Mouse (Mus musculus): Measurements from ENCODE around the gene Ccdc73. TPM values are rescaled to one million over a fixed set of nuclear protein-coding genes. Genes with fewer than 3 reads are reported as not detected.
"Not testable (repeated sequence)": the region's sequence is repeated elsewhere in the genome, so short reads cannot be mapped to it uniquely, and the experiment has no call there.

Ccdc73 gene
- polyA plus RNA-seq, 1 experiment: 6.7 TPM

GRCm38 (mm10) chr2:104860426-104860825 lies 7.2 kb upstream of the Ccdc73 start:
- no peaks in the 10 kb centered on the region; the same call in 1 of the 2 replicates for H3K4me1 ChIP-seq (ENCODE audit: control insufficient read depth, insufficient read depth, low read length)
- no peak overlapping the region for H3K27ac ChIP-seq (ENCODE audit: insufficient read depth, low read length)
- TF ChIP-seq CTCF (IDR thresholded peaks at IDR 0.05; ENCODE audit: borderline replicate concordance, insufficient read depth, low read length): no peak
- TF ChIP-seq POLR2A (IDR thresholded peaks at IDR 0.05; ENCODE audit: low read depth, low read length): no peak
- H3K4me3 ChIP-seq (ENCODE audit: insufficient read depth, low read length): no peak overlapping the region

- H3K4me3 ChIP-seq (ENCODE audit: insufficient read depth, low read length): no peak overlapping the region
- H3K4me1 ChIP-seq (ENCODE audit: control insufficient read depth, insufficient read depth, low read length): no peaks in the 10 kb centered on the region
- TF ChIP-seq POLR2A (IDR thresholded peaks at IDR 0.05; ENCODE audit: low read depth, low read length) (no peak), CTCF (IDR thresholded peaks at IDR 0.05; ENCODE audit: borderline replicate concordance, insufficient read depth, low read length) (no peak)
- no peak overlapping the region for H3K27ac ChIP-seq (ENCODE audit: insufficient read depth, low read length)
Measured at GRCm38 (mm10) chr2:104864176-104864860, 3.3 kb upstream of the Ccdc73 start.

- Histone ChIP-seq H3K4me1 (ENCODE audit: control insufficient read depth, insufficient read depth, low read length) (no peaks in the 10 kb centered on the region), H3K4me3 (ENCODE audit: insufficient read depth, low read length) (no peak overlapping the region), H3K27ac (ENCODE audit: insufficient read depth, low read length) (no peak overlapping the region)
- TF ChIP-seq POLR2A (IDR thresholded peaks at IDR 0.05; ENCODE audit: low read depth, low read length) (no peak), CTCF (IDR thresholded peaks at IDR 0.05; ENCODE audit: borderline replicate concordance, insufficient read depth, low read length) (no peak)
Measured at GRCm38 (mm10) chr2:104869101-104869500, 1.5 kb downstream of the Ccdc73 start.

GRCm38 (mm10) chr2:104878794-104879193 lies 11.2 kb downstream of the Ccdc73 start:
- Histone ChIP-seq H3K4me3 (ENCODE audit: insufficient read depth, low read length) (no peak overlapping the region), H3K4me1 (ENCODE audit: control insufficient read depth, insufficient read depth, low read length) (no peaks in the 10 kb centered on the region)
- TF ChIP-seq POLR2A (IDR thresholded peaks at IDR 0.05; ENCODE audit: low read depth, low read length) (no peak), CTCF (IDR thresholded peaks at IDR 0.05; ENCODE audit: borderline replicate concordance, insufficient read depth, low read length) (no peak)

DNA sequence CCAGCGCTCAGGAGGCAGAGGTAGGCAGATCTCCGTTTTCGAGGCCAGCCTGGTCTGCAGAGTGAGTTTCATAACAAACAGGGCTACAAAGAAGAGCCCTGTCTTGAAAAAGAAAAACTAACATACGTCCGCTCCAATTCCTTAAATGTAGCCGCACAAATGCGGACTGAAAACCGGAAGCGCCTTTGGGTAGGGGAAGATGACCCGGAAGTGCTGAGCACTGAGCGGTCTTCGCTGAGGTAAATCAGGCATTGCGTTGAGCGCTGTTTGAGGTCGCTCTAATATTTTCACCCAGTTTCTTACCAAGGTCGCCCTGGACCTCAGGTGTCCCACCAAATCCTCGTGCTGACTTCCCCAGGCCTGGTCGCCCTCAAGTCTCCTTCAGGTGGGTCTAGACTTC lies 18.5 kb downstream of the Ccdc73 start:
- Histone ChIP-seq H3K4me3 (ENCODE audit: insufficient read depth, low read length) (no peak overlapping the region), H3K27ac (ENCODE audit: insufficient read depth, low read length) (no peak overlapping the region), H3K4me1 (ENCODE audit: control insufficient read depth, insufficient read depth, low read length) (no peaks in the 10 kb centered on the region)
- no peak for TF ChIP-seq POLR2A (IDR thresholded peaks at IDR 0.05; ENCODE audit: low read depth, low read length)

More at GRCm38 (mm10) chr2:104878794-104879193, 11.2 kb downstream of the Ccdc73 start:
- H3K27ac ChIP-seq (ENCODE audit: insufficient read depth, low read length): no peak overlapping the region

DNA sequence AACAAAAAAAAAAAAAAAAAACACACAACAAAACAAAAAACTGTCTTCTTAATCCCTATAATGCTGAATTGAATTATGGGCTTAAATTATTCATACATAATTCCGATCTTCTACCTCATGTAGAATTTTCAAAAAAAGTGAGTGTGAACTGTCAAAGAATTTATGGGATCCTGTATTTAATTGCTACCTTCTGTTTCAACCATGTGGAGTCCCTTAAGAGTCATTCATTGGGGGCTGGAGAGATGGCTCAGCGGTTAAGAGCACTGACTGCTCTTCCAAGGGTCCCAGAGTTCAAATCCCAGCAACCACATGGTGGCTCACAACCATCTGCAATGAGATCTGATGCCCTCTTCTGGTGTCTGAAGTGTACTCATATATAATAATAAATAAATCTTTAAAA lies 19.7 kb downstream of the Ccdc73 start:
- not testable (repeated sequence) for H3K4me3 ChIP-seq (ENCODE audit: insufficient read depth, low read length); H3K4me1 ChIP-seq (ENCODE audit: control insufficient read depth, insufficient read depth, low read length); H3K27ac ChIP-seq (ENCODE audit: insufficient read depth, low read length)

DNA sequence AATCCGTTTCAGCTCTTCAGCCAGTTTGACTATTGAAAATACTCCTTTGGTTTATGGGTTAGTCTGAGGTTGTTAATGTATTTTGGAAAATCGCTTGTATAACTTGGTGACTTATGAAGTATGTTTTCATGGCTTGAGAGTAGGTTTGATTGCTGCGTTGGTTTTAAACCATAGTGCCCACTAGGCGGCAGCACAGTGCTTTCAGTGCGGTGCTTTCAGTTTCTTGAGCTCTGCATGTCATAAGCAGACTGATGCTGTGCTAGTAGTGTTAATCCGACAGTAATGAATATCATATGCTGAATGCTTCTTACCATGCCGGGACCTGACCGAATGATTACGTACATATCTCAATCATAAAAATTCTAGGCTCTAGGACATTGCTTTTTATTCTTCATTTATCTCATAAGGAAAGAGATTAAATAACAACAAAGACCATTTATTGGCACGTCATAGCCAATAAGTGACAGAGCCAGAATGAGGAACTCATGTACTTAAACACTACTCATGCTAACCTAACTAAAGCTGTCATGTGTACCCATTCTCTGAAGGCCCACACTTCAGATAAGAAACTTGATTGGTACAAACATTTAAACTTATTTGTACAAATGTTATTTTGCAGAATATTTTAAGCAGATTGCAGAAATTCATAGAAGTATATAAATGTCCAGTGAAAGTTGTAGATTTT lies 20.4 kb downstream of the Ccdc73 start:
- TF ChIP-seq CTCF (IDR thresholded peaks at IDR 0.05; ENCODE audit: borderline replicate concordance, insufficient read depth, low read length) (peak; percentile 69), POLR2A (IDR thresholded peaks at IDR 0.05; ENCODE audit: low read depth, low read length) (no peak)
- Histone ChIP-seq H3K4me1 (ENCODE audit: control insufficient read depth, insufficient read depth, low read length) (no peaks in the 10 kb centered on the region), H3K27ac (ENCODE audit: insufficient read depth, low read length) (no peak overlapping the region), H3K4me3 (ENCODE audit: insufficient read depth, low read length) (no peak overlapping the region)

DNA sequence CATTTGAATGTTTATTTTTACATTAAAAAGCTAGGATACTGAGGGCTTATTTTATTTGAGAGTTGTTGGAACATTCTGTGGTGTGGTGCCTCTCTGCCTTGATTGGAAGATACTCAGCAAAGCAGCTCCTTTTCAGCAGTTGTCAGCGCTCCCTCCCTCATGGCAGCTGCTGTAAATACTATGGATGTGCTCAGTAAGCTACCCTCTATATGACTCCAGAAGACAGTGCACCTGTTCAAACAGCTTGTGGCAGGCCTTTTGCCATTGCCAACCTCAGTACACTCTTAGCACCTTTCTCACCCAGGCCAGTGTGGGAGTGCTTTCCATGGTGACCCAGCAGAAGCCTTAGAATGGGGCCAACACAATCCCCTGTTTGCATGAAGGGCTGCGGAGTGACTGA lies 32.4 kb downstream of the Ccdc73 start:
- H3K27ac ChIP-seq (ENCODE audit: insufficient read depth, low read length): no peak overlapping the region
- no peak overlapping the region for H3K4me3 ChIP-seq (ENCODE audit: insufficient read depth, low read length)
- H3K4me1 ChIP-seq (ENCODE audit: control insufficient read depth, insufficient read depth, low read length): no peaks in the 10 kb centered on the region
- TF ChIP-seq POLR2A (IDR thresholded peaks at IDR 0.05; ENCODE audit: low read depth, low read length): no peak
- no peak for TF ChIP-seq CTCF (IDR thresholded peaks at IDR 0.05; ENCODE audit: borderline replicate concordance, insufficient read depth, low read length)

DNA sequence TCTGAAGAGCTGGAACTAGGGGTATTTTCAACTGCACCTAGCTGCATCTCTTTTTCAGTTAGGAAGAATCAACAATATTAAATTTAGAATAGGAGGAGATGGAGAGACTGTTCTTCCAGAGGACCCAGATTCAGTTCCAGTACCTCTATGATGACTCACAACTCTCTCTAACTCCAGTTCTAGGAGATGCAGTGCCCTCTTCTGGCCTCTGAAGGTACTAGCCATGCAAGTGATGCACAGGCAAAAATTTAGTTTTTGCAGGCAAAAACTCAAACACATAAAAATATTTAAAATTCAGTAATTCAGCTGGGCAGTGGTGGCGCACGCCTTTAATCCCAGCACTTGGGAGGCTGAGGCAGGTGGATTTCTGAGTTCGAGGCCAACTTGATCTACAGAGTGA lies 48.1 kb downstream of the Ccdc73 start:
- no peak overlapping the region for H3K27ac ChIP-seq (ENCODE audit: insufficient read depth, low read length)
- no peaks in the 10 kb centered on the region for H3K4me1 ChIP-seq (ENCODE audit: control insufficient read depth, insufficient read depth, low read length)
- TF ChIP-seq CTCF (IDR thresholded peaks at IDR 0.05; ENCODE audit: borderline replicate concordance, insufficient read depth, low read length) (no peak), POLR2A (IDR thresholded peaks at IDR 0.05; ENCODE audit: low read depth, low read length) (no peak)
- no peak overlapping the region for H3K4me3 ChIP-seq (ENCODE audit: insufficient read depth, low read length)

DNA sequence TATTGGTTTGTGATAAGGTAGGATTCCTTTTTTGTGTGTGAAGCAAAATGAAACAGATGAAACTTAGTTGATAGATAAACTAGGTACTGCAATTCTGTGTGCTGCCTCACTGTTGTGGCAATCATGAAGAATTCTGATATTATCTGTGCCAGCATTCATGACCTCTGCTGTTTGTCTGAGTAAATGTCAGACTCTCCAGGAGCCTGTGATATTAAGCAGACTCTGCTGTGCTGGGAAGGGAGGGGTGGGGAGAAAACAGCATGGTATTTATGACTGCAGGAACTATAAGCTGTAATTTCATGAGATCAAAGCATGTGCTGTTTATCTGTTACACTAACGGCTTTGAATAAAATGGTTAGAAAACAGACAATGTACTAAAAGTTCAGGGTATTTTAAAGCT lies 96.9 kb downstream of the Ccdc73 start:
- Histone ChIP-seq H3K4me1 (ENCODE audit: control insufficient read depth, insufficient read depth, low read length) (no peaks in the 10 kb centered on the region), H3K4me3 (ENCODE audit: insufficient read depth, low read length) (no peak overlapping the region), H3K27ac (ENCODE audit: insufficient read depth, low read length) (no peak overlapping the region)
- TF ChIP-seq CTCF (IDR thresholded peaks at IDR 0.05; ENCODE audit: borderline replicate concordance, insufficient read depth, low read length) (no peak), POLR2A (IDR thresholded peaks at IDR 0.05; ENCODE audit: low read depth, low read length) (no peak)

All from embryonic fibroblast, embryonic 13.5 days (primary cell).